Mouse (Mus musculus) spleen, adult 2 months (tissue): ENCODE data around the gene Rxfp4. TPM values are rescaled to one million over a fixed set of nuclear protein-coding genes. Genes with fewer than 3 reads are reported as not detected.
A peak's percentile ranks its signal among the peaks of the same experiment; 100 is the strongest.

Source experiments
- DNase-seq, 2 experiments: peaks; one replicate each; pipeline versions ENCODE4 v3.0.0 to v3.0.0-alpha.2; 2012 to 2021; ENCODE audit warnings: low spot score in 2 of 2, low read depth in 1 of 2
- H3K27ac ChIP-seq: fragments of 200-500 bp; 2 replicates; pipeline ENCODE4 v1.5.1; 2012; ENCODE audit warnings: low read length, inconsistent platforms; ENCODE audit not compliant: insufficient read depth
- H3K27me3 ChIP-seq: fragments of 200-500 bp; 2 replicates; pipeline ENCODE4 v1.6.1; 2012; ENCODE audit warnings: mild to moderate bottlenecking, moderate library complexity, low read length, inconsistent platforms; ENCODE audit not compliant: control insufficient read depth, insufficient read depth
- H3K36me3 ChIP-seq: fragments of 200-500 bp; 2 replicates; pipeline ENCODE4 v1.6.1; 2012; ENCODE audit warnings: mild to moderate bottlenecking, low read length, inconsistent platforms; ENCODE audit not compliant: control insufficient read depth, insufficient read depth
- H3K4me1 ChIP-seq: fragments of 200-500 bp; 2 replicates; pipeline ENCODE4 v1.6.1; 2011; ENCODE audit warnings: inconsistent platforms; ENCODE audit not compliant: control insufficient read depth, insufficient read depth, insufficient read length
- H3K4me3 ChIP-seq: fragments of 200-500 bp; 2 replicates; pipeline ENCODE4 v1.5.1; 2011; ENCODE audit warnings: mild to moderate bottlenecking, inconsistent platforms; ENCODE audit not compliant: insufficient read depth, insufficient read length; ENCODE audit errors: extremely low read depth
- CTCF ChIP-seq: fragments of 200-500 bp; IDR thresholded peaks from 2 replicates; pipeline ENCODE4 v1.5.1; 2011; ENCODE audit warnings: mild to moderate bottlenecking, inconsistent platforms; ENCODE audit not compliant: insufficient read depth, insufficient read length, insufficient replicate concordance; ENCODE audit errors: extremely low read depth
- POLR2A ChIP-seq: fragments of 200-500 bp; IDR thresholded peaks from 2 replicates; pipeline ENCODE4 v1.6.1; 2011; ENCODE audit warnings: low read depth, low read length, inconsistent platforms
- WGBS: fragments of 180-500 bp; shearing (Covaris S2); methylation state at CpG from one replicate; pipeline ENCODE4 v1.1.7; 2018; 5-methylcytosine and 5-hydroxymethylcytosine counted together
- polyA plus RNA-seq: library from polyadenylated mRNA; depleted of rRNA; stranded (reverse); fragments of >200 nt; gene quantifications from 2 replicates; pipeline ENCODE4 v1.2.3, GENCODE M21; 2012

The Rxfp4 gene
- polyA plus RNA-seq, 1 experiment, result not detected

DNA sequence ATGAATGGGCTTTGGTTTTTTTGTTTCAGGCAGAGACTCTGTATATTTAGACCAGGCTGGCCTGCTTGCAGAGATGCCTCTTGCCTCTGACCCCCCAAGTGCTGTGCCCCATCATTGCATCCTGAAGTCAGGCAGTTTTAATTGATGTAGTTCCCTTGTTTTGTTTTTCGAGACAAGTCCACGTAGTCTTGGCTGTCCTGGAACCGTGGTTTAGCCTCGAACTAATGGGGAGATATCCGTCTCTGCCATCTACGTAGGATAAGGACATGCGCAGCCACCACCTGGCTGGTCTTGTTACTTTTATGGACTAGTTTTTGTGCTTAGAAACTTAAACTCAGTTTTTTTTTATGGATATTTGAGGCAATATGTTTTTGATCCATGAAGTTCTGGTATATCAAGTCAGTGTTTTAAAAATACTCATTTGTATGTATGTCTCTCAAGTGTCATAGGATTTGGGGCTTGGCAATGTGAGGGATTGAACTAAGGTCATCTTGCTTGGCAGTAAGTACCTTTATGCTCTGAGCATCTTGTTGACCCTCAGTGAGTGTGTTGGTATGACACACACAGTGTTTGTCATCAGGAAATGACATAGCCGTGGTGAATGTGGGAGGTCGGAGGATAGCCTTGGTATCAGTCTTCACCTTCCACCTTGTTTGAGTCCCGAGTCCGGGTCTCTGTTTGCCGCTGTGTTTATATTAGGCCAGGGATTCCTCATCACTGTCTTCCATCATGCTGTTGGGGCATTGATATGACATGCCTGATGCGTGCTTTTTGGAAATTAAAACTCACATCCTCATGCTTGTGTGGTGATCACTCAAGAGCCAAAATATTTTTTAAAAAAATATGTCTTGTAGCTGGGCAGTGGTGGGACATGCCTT, 34.0 kb upstream of the Rxfp4 start:
- Histone ChIP-seq H3K27ac (no peak overlapping the region), H3K27me3 (no peaks in the 10 kb centered on the region), H3K4me1 (peaks cover 8% of the 10 kb centered on the region; the same call in 1 of the 2 replicates), H3K4me3 (peak overlapping the region; percentile 87; the same call in 1 of the 2 replicates), H3K36me3 (peaks cover 18% of the 10 kb centered on the region)
- no peak for TF ChIP-seq CTCF
- TF ChIP-seq POLR2A, result no peak
- 39% methylated on average over 13 of the region's 13 CpGs for WGBS
- DNase-seq, result no peak

DNA sequence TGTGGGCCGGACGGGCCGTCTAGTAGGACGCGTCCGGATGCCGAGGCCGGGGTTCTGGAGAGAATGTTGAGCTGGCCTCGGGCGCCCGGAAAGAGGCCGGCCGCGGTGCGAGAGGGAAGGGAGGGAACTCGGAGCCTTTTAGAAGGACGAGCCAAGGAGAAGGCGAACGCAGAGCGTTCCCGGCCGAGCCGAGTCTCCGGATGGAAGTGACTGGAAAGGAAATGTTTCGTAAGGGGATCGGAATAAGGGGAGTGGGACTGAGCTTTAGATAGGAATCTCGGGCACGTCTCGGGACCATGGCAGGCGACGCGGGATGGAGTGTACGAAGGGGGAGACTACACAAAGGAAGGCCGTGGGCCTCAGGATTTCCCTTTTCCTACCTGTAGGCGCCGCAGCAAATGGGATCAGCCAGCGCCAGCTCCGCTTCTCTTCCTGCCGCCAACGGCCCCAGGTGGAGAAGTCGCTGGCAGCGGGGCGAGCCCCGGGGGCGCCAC, 33.1 kb upstream of the Rxfp4 start:
- under 1% methylated on average over 45 of the region's 45 CpGs for WGBS
- TF ChIP-seq CTCF (no peak), POLR2A (no peak)

DNA sequence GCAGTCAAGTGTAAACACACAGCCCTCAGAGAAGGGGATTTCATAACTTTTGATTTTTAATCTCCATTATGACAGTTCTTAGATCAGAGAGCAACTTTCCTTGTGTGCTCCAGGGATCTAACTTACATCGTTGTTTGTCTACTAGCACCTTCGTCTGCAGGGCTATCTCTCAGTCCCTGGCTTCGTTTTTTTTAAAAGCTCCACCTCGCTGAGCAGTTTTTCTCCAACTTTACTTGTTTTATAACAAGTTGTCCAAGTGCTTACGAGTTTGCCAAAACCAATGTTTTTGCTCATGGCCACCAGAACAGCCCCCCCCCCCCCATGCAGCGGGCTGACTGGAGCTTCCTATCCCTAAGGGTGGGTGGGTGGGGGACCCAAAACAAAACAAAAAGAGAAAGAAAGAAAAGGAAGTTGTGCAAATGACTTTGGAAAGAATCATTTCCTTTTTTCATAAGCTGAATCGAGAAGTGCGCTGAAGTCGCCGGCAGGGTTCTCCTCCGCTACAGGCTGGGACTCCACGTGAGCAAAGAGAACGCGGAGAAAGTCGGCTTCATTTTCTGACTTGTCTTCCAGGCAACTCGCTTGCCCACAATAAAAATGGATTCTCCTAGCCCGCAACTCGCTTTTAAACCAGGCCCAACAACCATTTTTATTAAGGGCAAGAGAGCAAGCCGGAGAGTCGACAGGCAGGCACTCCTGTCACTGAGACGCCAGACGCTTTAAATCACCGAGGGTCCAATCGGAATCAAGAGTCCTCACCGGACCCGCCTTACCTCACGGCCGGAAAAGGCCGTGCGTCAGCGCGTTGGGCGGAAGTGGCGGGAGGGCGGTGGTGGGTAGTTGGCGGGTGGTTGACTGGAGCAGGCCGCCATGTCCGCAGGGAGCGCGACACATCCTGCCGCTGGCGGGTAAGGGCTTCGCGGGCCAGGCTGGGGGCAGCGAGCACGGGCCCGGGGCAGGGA, 32.3 kb upstream of the Rxfp4 start, which contains the start of gene Khdc4:
Gene Khdc4 (plus strand): TSS at position 824 of the 962 bp plus-strand sequence.
- peak; percentile 94 to 96 for DNase-seq
- WGBS, result under 1% methylated on average over 47 of the region's 47 CpGs
- Histone ChIP-seq H3K27ac (peak within 1 kb of the TSS; percentile 96), H3K36me3 (peaks cover 10% of the 10 kb centered on the region), H3K27me3 (no peaks in the 10 kb centered on the region), H3K4me3 (peak within 1 kb of the TSS; percentile 87), H3K4me1 (peaks cover 8% of the 10 kb centered on the region; the same call in 1 of the 2 replicates)
- TF ChIP-seq POLR2A (peak; percentile 88), CTCF (no peak)

More for the DNA sequence above, 33.1 kb upstream of the Rxfp4 start:
- Histone ChIP-seq H3K27ac (peak overlapping the region; percentile 96), H3K27me3 (no peaks in the 10 kb centered on the region), H3K4me3 (peak overlapping the region; percentile 87), H3K36me3 (peaks cover 16% of the 10 kb centered on the region), H3K4me1 (peaks cover 8% of the 10 kb centered on the region; the same call in 1 of the 2 replicates)
- peak in 1 of 2 experiments; percentile 20 for DNase-seq

DNA sequence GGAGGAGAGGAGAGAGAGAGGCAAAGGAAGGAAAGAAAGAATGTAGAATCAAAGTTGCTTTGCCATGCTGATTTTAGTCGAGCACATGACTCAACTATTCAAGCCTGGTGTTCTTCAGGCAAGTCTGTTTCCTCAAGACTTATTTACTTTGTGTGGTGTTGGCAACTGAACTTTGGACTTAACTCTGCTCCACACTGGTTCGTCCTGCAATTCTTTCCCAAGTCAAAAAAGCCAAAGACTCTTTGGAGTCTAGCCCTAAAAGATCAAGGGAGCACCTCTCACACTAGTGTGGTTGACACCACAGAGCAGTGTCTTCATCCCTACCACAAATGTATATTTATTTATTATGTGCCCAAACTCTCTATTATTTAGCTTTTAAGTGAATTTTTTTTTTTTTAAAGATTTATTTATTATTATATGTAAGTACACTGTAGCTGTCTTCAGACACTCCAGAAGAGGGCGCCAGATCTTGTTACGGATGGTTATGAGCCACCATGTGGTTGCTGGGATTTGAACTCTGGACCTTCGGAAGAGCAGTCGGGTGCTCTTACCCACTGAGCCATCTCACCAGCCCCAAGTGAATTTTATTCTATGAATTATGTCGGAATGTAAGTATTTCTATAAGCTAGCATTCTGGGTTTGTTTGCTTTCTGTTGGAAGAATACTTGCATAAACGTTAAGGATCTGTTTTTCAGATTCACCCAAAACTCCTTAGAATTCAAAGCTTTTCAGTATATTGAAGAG, 31.5 kb upstream of the Rxfp4 start:
- peaks cover 8% of the 10 kb centered on the region; the same call in 1 of the 2 replicates for H3K4me1 ChIP-seq
- WGBS, result 52% methylated on average over 8 of the region's 8 CpGs
- no peak for DNase-seq

DNA sequence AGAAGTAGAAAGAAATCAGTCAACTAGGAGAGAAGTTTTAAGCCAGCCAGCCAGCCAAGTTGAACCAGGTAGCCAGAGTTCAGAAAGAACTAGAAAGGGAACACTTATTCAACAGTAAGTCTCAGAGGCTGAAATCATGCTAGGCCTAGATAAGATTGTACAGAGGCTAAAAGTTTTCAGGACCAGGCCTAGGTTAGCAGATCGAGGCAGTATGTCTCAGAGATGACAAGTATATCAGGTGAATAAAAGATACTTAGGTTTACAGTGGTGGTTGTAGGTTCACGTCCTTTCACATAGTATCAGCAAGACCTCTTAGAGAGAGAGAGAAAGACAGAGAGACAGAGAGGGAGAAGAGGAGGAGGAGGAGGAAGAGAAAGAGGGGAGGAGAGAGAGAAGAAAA, 30.9 kb upstream of the Rxfp4 start:
- no peak for DNase-seq
- Histone ChIP-seq H3K27ac (no peak overlapping the region), H3K27me3 (no peaks in the 10 kb centered on the region), H3K36me3 (no peaks in the 10 kb centered on the region; the same call in none of the 2 replicates), H3K4me1 (peaks cover 8% of the 10 kb centered on the region; the same call in 1 of the 2 replicates), H3K4me3 (no peak overlapping the region)
- TF ChIP-seq CTCF (no peak), POLR2A (no peak)
- 90% methylated on average over 2 of the region's 2 CpGs for WGBS

More for the DNA sequence above, 31.5 kb upstream of the Rxfp4 start:
- TF ChIP-seq CTCF (no peak), POLR2A (no peak)
- Histone ChIP-seq H3K27ac (peak overlapping the region; percentile 96; the same call in 1 of the 2 replicates), H3K27me3 (no peaks in the 10 kb centered on the region), H3K36me3 (peaks cover 3% of the 10 kb centered on the region), H3K4me3 (peak overlapping the region; percentile 87; the same call in 1 of the 2 replicates)

DNA sequence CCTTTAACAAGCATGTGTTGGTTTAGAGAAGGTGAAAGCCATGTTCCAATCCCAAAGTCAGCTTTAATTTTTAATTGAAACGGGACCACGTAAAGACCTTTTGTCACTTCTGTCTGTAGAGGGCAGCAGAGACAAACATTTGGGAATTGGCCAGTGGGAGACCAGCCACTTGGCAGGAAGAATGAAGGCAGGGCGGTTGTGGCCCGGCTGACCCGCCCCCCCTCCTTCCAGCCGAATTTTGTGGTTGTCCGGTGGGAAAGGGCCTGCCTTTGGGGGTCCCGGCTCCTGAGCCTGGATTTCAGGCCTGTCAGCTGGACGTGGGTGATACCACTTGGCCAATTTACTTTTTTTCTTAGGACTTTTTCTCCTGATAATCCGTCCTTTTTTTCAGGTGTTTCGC, 24.5 kb upstream of the Rxfp4 start:
- TF ChIP-seq POLR2A (no peak), CTCF (peak; percentile 71; the same call in 1 of the 2 replicates)
- H3K4me3 ChIP-seq, result no peak overlapping the region
- no peaks in the 10 kb centered on the region for H3K27me3 ChIP-seq
- no peaks in the 10 kb centered on the region for H3K4me1 ChIP-seq
- no peak overlapping the region for H3K27ac ChIP-seq
- H3K36me3 ChIP-seq, result no peaks in the 10 kb centered on the region
- DNase-seq, result peak; percentile 52 to 56
- WGBS, result 7% methylated on average over 11 of the region's 11 CpGs
